Mouse (Mus musculus) G1E (cell line): ENCODE measurements around the gene Slfn3. TPM values are rescaled to one million over a fixed set of nuclear protein-coding genes. Genes with fewer than 3 reads are reported as not detected.
"Not testable (repeated sequence)": the region's sequence is repeated elsewhere in the genome, so short reads cannot be mapped to it uniquely, and the experiment has no call there.

Source experiments
- ATAC-seq: 2 replicates; pipeline ENCODE4 v1.8.0; 2016; ENCODE audit warnings: mild to moderate bottlenecking; ENCODE audit not compliant: insufficient number of reproducible peaks, poor library complexity, low FRiP score, severe bottlenecking; ENCODE audit errors: extremely low read depth
- DNase-seq: peaks from one replicate; pipeline ENCODE4 v3.0.0; 2012; ENCODE audit warnings: low spot score
- H3K27me3 ChIP-seq: 2 replicates; pipeline ENCODE4 v1.6.1; 2012; ENCODE audit warnings: mild to moderate bottlenecking, low read length, inconsistent platforms; ENCODE audit not compliant: insufficient read depth
- H3K36me3 ChIP-seq: replicated peaks from 2 replicates; pipeline ENCODE3; 2012; ENCODE audit warnings: mild to moderate bottlenecking, inconsistent platforms
- H3K4me1 ChIP-seq: 2 replicates; pipeline ENCODE4 v1.6.1; 2012; ENCODE audit warnings: low read depth, low read length, inconsistent platforms, mixed read lengths; ENCODE audit not compliant: insufficient read depth
- H3K4me3 ChIP-seq: 2 replicates; pipeline ENCODE4 v1.5.1; 2012; ENCODE audit warnings: low read depth, mild to moderate bottlenecking, inconsistent platforms, low read length, moderate library complexity, mixed read lengths
- H3K9me3 ChIP-seq: replicated peaks from 2 replicates; pipeline ENCODE4 v1.6.1; 2012; ENCODE audit warnings: inconsistent platforms
- CTCF ChIP-seq: IDR thresholded peaks from 2 replicates; pipeline ENCODE4 v1.5.1; 2012; ENCODE audit warnings: low read depth, low read length, inconsistent platforms, mixed read lengths
- GATA1 ChIP-seq: IDR thresholded peaks from 2 replicates; pipeline ENCODE4 v1.6.1; 2012; ENCODE audit warnings: borderline replicate concordance, low read length, inconsistent platforms, mixed read lengths
- GATA2 ChIP-seq: IDR thresholded peaks from 2 replicates; pipeline ENCODE4 v1.6.1; 2012; ENCODE audit warnings: low read depth, low read length, inconsistent platforms, borderline replicate concordance
- POLR2AphosphoS5 ChIP-seq: IDR thresholded peaks from 2 replicates; pipeline ENCODE4 v1.6.1; 2012; ENCODE audit warnings: low read depth, low read length, inconsistent platforms; ENCODE audit not compliant: insufficient replicate concordance
- TAL1 ChIP-seq: conservative IDR thresholded peaks from 2 replicates; pipeline ENCODE4 v1.6.1; 2012; ENCODE audit warnings: low read depth, low read length, inconsistent platforms, mixed read lengths
- polyA plus RNA-seq: library from polyadenylated mRNA; stranded (reverse); fragments of >175 nt; gene quantifications from 2 replicates; pipeline ENCODE4 v1.2.3, GENCODE M21; 2012
- total RNA-seq, 2 experiments: library from RNA; stranded (forward) in 1 of 2; stranded (reverse) in 1 of 2; fragments of 200-1000 nt in 1 of 2; fragments of >200 nt in 1 of 2; fragmentation: Nextera tagmentation in 1 of 2; gene quantifications; 2 replicates each; pipeline ENCODE4 v1.2.3; 2014 to 2017

Gene Slfn3
- total RNA-seq (2014; fragmentation: Nextera tagmentation) = not detected in 2 replicates
- total RNA-seq (2017) = 0.12 and 0.16 TPM in 2 replicates
- polyA plus RNA-seq = not detected in 2 replicates

GRCm38 (mm10) chr11:83191134-83191893 lies at the start of gene Slfn3:
Gene Slfn3, plus strand, starts transcription at chr11:83191330.
- no peaks in the 10 kb centered on the region for H3K9me3 ChIP-seq
- H3K27me3 ChIP-seq = peaks cover 9% of the 10 kb centered on the region; the same call in 1 of the 2 replicates
- no peak for DNase-seq
- ATAC-seq = no peak
- no peaks in the 10 kb centered on the region for H3K36me3 ChIP-seq
- TF ChIP-seq TAL1 (no peak), GATA2 (no peak), CTCF (no peak), GATA1 (no peak), POLR2AphosphoS5 (no peak)
- peaks cover 3% of the 10 kb centered on the region; the same call in 1 of the 2 replicates for H3K4me1 ChIP-seq
- H3K4me3 ChIP-seq = no peak within 1 kb of the TSS

GRCm38 (mm10) chr11:83148939-83149338 lies 42.2 kb upstream of the Slfn3 start:
- not testable (repeated sequence) for H3K27me3 ChIP-seq, H3K4me3 ChIP-seq, DNase-seq, H3K4me1 ChIP-seq, H3K36me3 ChIP-seq, H3K9me3 ChIP-seq, ATAC-seq

GRCm38 (mm10) chr11:83174948-83175539 lies 16.1 kb upstream of the Slfn3 start, which contains the start of gene Slfn4:
Gene Slfn4, plus strand, starts transcription at chr11:83175186.
- Histone ChIP-seq H3K9me3 (no peaks in the 10 kb centered on the region), H3K36me3 (no peaks in the 10 kb centered on the region), H3K27me3 (peaks cover 13% of the 10 kb centered on the region), H3K4me3 (no peak within 1 kb of the TSS; the same call in 1 of the 2 replicates), H3K4me1 (peaks cover 4% of the 10 kb centered on the region)
- TF ChIP-seq GATA2 (no peak), POLR2AphosphoS5 (no peak), GATA1 (no peak), CTCF (no peak), TAL1 (no peak)
- DNase-seq = no peak
- no peak for ATAC-seq

- DNase-seq (no peak), ATAC-seq (no peak; the same call in 1 of the 2 replicates)
- Histone ChIP-seq H3K9me3 (no peaks in the 10 kb centered on the region), H3K27me3 (peaks cover 9% of the 10 kb centered on the region; the same call in 1 of the 2 replicates), H3K4me1 (peaks cover 3% of the 10 kb centered on the region; the same call in 1 of the 2 replicates), H3K4me3 (no peak overlapping the region), H3K36me3 (no peaks in the 10 kb centered on the region)
- TF ChIP-seq POLR2AphosphoS5 (no peak), GATA2 (no peak), TAL1 (no peak), CTCF (no peak; the same call in 1 of the 2 replicates), GATA1 (no peak)
Measured at GRCm38 (mm10) chr11:83192001-83192400, 871 bp downstream of the Slfn3 start.

- DNase-seq (no peak), ATAC-seq (no peak)
- H3K36me3 ChIP-seq = no peaks in the 10 kb centered on the region
- no peaks in the 10 kb centered on the region for H3K4me1 ChIP-seq
- no peak overlapping the region for H3K4me3 ChIP-seq
- H3K9me3 ChIP-seq = no peaks in the 10 kb centered on the region
- no peak for TF ChIP-seq CTCF
- TF ChIP-seq GATA2 = no peak
- TF ChIP-seq GATA1 = no peak
- no peak for TF ChIP-seq POLR2AphosphoS5
- TF ChIP-seq TAL1 = no peak
- peaks cover 13% of the 10 kb centered on the region; the same call in 1 of the 2 replicates for H3K27me3 ChIP-seq
Measured at GRCm38 (mm10) chr11:83205002-83205401, 13.9 kb downstream of the Slfn3 start.

- no peaks in the 10 kb centered on the region for H3K36me3 ChIP-seq
- TF ChIP-seq GATA2 (no peak), CTCF (no peak), TAL1 (no peak), GATA1 (no peak), POLR2AphosphoS5 (no peak)
- no peak overlapping the region for H3K4me3 ChIP-seq
- no peaks in the 10 kb centered on the region for H3K4me1 ChIP-seq
- no peaks in the 10 kb centered on the region for H3K9me3 ChIP-seq
- peaks cover 12% of the 10 kb centered on the region for H3K27me3 ChIP-seq
- DNase-seq (no peak), ATAC-seq (no peak)
Measured at GRCm38 (mm10) chr11:83216119-83216518, 25.0 kb downstream of the Slfn3 start.
